7 mouse cellular contexts compared by ENCODE assay signal in genomic region chr1:73954614-73955013, GRCm38 (mm10).
A peak's percentile ranks its signal among the peaks of the same experiment; 100 is the strongest.
DNase-seq lines count a peak whose midpoint lies in the region; ATAC-seq and TF ChIP-seq lines count a peak whose summit lies in the region.

No protein-coding gene starts in this region.

- CTCF ChIA-PET in Patski (lab: Charles Lee), result interaction anchor here (0.7 to 2.0 kb wide), 3 partner anchors 8 to 22 kb away, joined by 3 to 9 read pairs (median 4); no protein-coding TSS in a partner anchor

- peak overlapping the region; percentile 92 for H3K27ac ChIP-seq in heart, embryonic 16.5 days (ENCODE audit: low read length)
- peak overlapping the region; percentile 69; the same call in 1 of the 2 replicates for H3K27ac ChIP-seq in limb, embryonic 13.5 days

- peak; percentile 24 for DNase-seq in 3T3-L1 (ENCODE audit: low read depth, low spot score)
- no peak for DNase-seq in Patski (ENCODE audit: low read depth, low spot score)
- DNase-seq in ovary, postnatal 10 days (ENCODE audit: low spot score), result no peak
- DNase-seq in left cerebral cortex, postnatal 4 days, result no peak
- DNase-seq in left cerebral cortex, adult 9 months (ENCODE audit: low spot score in 2 of 2), result no peak

- POLR2A ChIA-PET in Patski (lab: Charles Lee), result interaction anchor here (0.9 to 2.2 kb wide), 2 partner anchors 9 to 28 kb away, joined by 3 to 10 read pairs; no protein-coding TSS in a partner anchor

- peak overlapping the region; percentile 64; the same call in 1 of the 2 replicates for H3K9ac ChIP-seq in heart, embryonic 16.5 days (ENCODE audit: low read length)
- no peak overlapping the region for H3K9ac ChIP-seq in limb, embryonic 13.5 days

- H3K36me3 ChIP-seq in heart, embryonic 16.5 days (ENCODE audit: control insufficient read depth, insufficient read depth), result peaks cover 47% of the 10 kb centered on the region
- peaks cover 47% of the 10 kb centered on the region for H3K36me3 ChIP-seq in limb, embryonic 13.5 days

- TF ChIP-seq CTCF in Patski (IDR thresholded peaks at IDR 0.05), result no peak

- H3K4me2 ChIP-seq in heart, embryonic 16.5 days (ENCODE audit: low read depth, low read length), result peak overlapping the region; percentile 45; the same call in 1 of the 2 replicates
- no peak overlapping the region for H3K4me2 ChIP-seq in limb, embryonic 13.5 days (replicated peaks)

- in situ Hi-C loops in Patski (cut with MboI; ENCODE audit: low pct_unique_long_range_greater_than_20kb), result no loop called here

- no peaks in the 10 kb centered on the region for H3K27me3 ChIP-seq in Patski
- H3K27me3 ChIP-seq in heart, embryonic 16.5 days (ENCODE audit: control insufficient read depth, insufficient read depth, low read length), result no peaks in the 10 kb centered on the region
- H3K27me3 ChIP-seq in limb, embryonic 13.5 days, result no peaks in the 10 kb centered on the region

- intact Hi-C loops in left cerebral cortex, postnatal 4 days (cut with DNase I), result no loop called here

- H3K9me3 ChIP-seq in heart, embryonic 16.5 days (replicated peaks; ENCODE audit: control insufficient read depth, low read length), result no peaks in the 10 kb centered on the region
- no peaks in the 10 kb centered on the region for H3K9me3 ChIP-seq in limb, embryonic 13.5 days

- 17% methylated on average over 4 of the region's 4 CpGs for WGBS in heart, embryonic 16.5 days
- WGBS in limb, embryonic 13.5 days, result 56% methylated on average over 4 of the region's 4 CpGs

- ATAC-seq in Patski, result peak; percentile 10
- ATAC-seq in heart, embryonic 16.5 days (replicated peaks; ENCODE audit: extremely low read depth, insufficient read depth, low FRiP score), result peak; percentile 14; the same call in 1 of the 2 replicates
- no peak for ATAC-seq in limb, embryonic 13.5 days (ENCODE audit: low FRiP score, low read depth)

- H3K4me3 ChIP-seq in heart, embryonic 16.5 days (ENCODE audit: low read length), result no peak overlapping the region
- no peak overlapping the region for H3K4me3 ChIP-seq in limb, embryonic 13.5 days

- peaks cover 87% of the 10 kb centered on the region for H3K4me1 ChIP-seq in heart, embryonic 16.5 days (ENCODE audit: control insufficient read depth, insufficient read depth, low read length)
- peaks cover 50% of the 10 kb centered on the region for H3K4me1 ChIP-seq in limb, embryonic 13.5 days
